Mouse (Mus musculus) heart, embryonic 16.5 days (tissue): Measurements from ENCODE around the gene Chac2. TPM values are rescaled to one million over a fixed set of nuclear protein-coding genes. Genes with fewer than 3 reads are reported as not detected.
"Not testable (repeated sequence)": the region's sequence is repeated elsewhere in the genome, so short reads cannot be mapped to it uniquely, and the experiment has no call there.

Source experiments
- ATAC-seq: fragments of 200-750 bp; cut with Nextera tagmentation; replicated peaks from 2 replicates; pipeline ENCODE4 v1.8.0; 2017; ENCODE audit warnings: moderate number of reproducible peaks; ENCODE audit not compliant: insufficient read depth, low FRiP score; ENCODE audit errors: extremely low read depth
- H3K27ac ChIP-seq: fragments of 300-500 bp; sonication (generic); 2 replicates; pipeline ENCODE4 v1.5.1; 2014; ENCODE audit warnings: mild to moderate bottlenecking, low read length, control low read depth, moderate library complexity
- H3K27me3 ChIP-seq: fragments of 300-500 bp; sonication (generic); 2 replicates; pipeline ENCODE4 v1.6.1; 2014; ENCODE audit warnings: low read length, mixed read lengths; ENCODE audit not compliant: control insufficient read depth, insufficient read depth
- H3K36me3 ChIP-seq: fragments of 300-500 bp; sonication (generic); 2 replicates; pipeline ENCODE4 v1.6.1; 2014; ENCODE audit not compliant: control insufficient read depth, insufficient read depth
- H3K4me1 ChIP-seq: fragments of 300-500 bp; sonication (generic); 2 replicates; pipeline ENCODE4 v1.6.1; 2014; ENCODE audit warnings: low read length, mixed read lengths; ENCODE audit not compliant: control insufficient read depth, insufficient read depth
- H3K4me2 ChIP-seq: fragments of 300-500 bp; sonication (generic); 2 replicates; pipeline ENCODE4 v1.6.1; 2014; ENCODE audit warnings: low read depth, mild to moderate bottlenecking, control low read depth, low read length
- H3K4me3 ChIP-seq: fragments of 300-500 bp; sonication (generic); 2 replicates; pipeline ENCODE4 v1.5.1; 2014; ENCODE audit warnings: mild to moderate bottlenecking, control low read depth, low read length
- H3K9ac ChIP-seq: fragments of 300-500 bp; sonication (generic); 2 replicates; pipeline ENCODE4 v1.6.1; 2014; ENCODE audit warnings: low read length, control low read depth
- H3K9me3 ChIP-seq: fragments of 300-500 bp; sonication (generic); replicated peaks from 2 replicates; pipeline ENCODE4 v1.6.1; 2016; ENCODE audit warnings: low read length; ENCODE audit not compliant: control insufficient read depth
- WGBS: fragments of 180-500 bp; shearing (Covaris S2); extraction: QIAGEN DNeasy Blood & Tissue Kit; methylation state at CpG from one replicate; pipeline ENCODE4 v1.1.7; 2014; 5-methylcytosine and 5-hydroxymethylcytosine counted together
- polyA plus RNA-seq: library from polyadenylated mRNA; unstranded; fragments of >200 nt; fragmentation: Nextera tagmentation; extraction: Ambion mirVana; gene quantifications from 2 replicates; pipeline ENCODE4 v1.2.1, GENCODE M21; 2015

Gene Chac2
- 17.6 and 20.8 TPM in 2 replicates for polyA plus RNA-seq

DNA sequence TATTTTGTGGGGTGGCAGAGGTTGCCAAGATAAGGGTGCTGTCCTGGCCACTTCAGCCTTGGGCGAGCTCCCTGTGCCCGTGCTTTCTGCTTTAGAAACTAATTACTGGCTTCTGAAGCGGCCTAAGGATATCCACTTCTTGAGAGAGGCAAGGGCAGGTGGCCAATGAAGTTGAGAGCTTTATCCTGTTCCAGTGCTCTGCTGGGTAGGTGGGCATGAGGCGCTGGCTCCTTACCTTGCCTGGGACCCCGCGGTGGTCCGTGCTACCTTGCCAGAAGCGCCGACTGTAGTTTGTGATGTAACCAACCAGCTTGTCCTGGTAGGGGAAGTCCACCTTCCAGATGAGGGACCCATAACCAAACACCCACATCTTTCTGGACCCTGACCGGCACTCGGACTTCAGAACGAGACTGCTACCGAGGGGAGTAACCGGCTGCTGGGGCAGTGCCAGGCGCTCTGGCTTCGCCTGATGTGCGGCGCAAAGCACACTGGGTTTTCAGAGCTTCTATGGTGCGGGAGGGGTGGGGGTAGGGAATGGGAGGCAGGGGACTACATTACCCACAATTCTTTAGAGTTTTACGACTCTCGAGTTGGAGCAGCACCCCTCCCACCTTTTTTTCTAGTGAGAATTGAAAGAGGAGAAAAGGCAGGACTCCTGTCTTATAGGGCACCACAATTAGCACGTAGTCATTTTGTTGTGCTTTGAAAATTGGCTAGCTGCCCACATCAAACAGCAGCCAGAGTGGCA, at the start of gene Chac2:
Gene Chac2, minus strand, starts transcription at position 474 of the 748 bp plus-strand sequence.
- Histone ChIP-seq H3K9ac (peak within 1 kb of the TSS; percentile 80), H3K27me3 (no peaks in the 10 kb centered on the region), H3K9me3 (no peaks in the 10 kb centered on the region), H3K36me3 (no peaks in the 10 kb centered on the region), H3K27ac (peak within 1 kb of the TSS; percentile 87), H3K4me1 (peaks cover 5% of the 10 kb centered on the region; the same call in 1 of the 2 replicates), H3K4me2 (peak within 1 kb of the TSS; percentile 75), H3K4me3 (peak within 1 kb of the TSS; percentile 65)
- peak; percentile 94 for ATAC-seq
- under 1% methylated on average over 22 of the region's 22 CpGs for WGBS

DNA sequence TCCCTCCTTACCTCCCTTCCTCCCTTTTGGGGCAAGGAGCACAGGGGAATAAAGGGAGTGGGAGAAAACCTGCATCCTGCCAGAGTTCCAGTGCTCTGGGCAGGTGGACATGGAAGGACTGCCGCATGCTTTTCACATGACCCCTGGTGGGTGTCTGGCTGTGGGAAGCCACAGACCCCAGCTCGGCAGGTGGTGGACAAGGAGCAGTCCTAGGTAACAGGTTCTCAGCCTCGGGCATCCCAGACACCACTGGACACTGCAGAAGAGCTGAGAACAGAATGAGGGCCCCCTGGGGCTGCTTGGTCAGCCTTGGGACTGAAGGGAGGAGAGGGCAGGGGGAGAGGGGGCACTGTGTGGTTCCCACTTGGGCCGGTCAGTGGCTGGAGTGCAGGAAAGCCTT, 48.8 kb upstream of the Chac2 start:
- Histone ChIP-seq H3K27ac (no peak overlapping the region), H3K9me3 (peaks cover under 1% of the 10 kb centered on the region; the same call in 1 of the 2 replicates), H3K36me3 (peaks cover 10% of the 10 kb centered on the region), H3K9ac (no peak overlapping the region), H3K4me3 (no peak overlapping the region), H3K27me3 (no peaks in the 10 kb centered on the region), H3K4me1 (no peaks in the 10 kb centered on the region), H3K4me2 (no peak overlapping the region)
- no peak for ATAC-seq
- 94% methylated on average over 4 of the region's 4 CpGs for WGBS

DNA sequence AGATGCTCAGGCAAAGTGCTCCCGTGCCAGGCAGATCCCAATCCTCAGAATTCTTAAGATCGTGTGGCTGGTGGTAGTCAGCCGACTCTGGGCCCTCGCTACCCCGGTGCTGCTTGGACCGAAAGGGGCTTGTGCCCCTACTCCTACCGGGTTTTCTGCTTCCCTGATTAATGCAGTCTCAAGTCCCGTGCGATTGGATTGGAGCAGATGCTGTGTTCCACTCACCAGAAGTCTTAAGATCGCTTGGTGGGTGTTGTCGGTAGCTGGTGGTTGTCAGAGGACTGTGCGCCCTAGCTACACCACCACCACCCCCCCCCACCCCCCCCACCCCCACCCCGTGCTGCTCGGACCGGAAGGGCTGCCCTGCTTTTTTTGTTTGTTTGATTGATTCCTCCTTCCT, 31.3 kb upstream of the Chac2 start:
- not testable (repeated sequence) for H3K27me3 ChIP-seq, H3K4me1 ChIP-seq, H3K9me3 ChIP-seq, H3K9ac ChIP-seq, H3K4me2 ChIP-seq, H3K27ac ChIP-seq, H3K4me3 ChIP-seq, ATAC-seq, H3K36me3 ChIP-seq
- WGBS: 63% methylated on average over 15 of the region's 15 CpGs

DNA sequence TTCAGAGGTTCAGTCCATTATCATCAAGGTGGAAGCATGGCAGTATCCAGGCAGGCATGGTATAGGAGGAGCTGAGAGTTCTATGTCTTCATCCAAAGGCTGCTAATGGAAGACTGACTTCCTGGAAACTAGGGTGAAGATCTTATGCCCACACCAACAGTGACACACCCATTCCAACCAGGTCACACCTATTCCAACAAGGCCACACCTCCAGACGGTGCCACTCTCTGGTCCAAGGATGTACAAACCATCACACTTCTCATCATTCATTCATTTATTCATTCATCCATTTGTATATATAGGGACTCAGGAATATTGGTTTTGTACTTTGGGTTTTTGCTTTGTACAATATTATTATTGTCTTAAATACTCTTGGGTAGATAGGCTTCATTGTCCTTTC, 23.5 kb upstream of the Chac2 start:
- not testable (repeated sequence) for H3K27me3 ChIP-seq, H3K4me3 ChIP-seq, H3K9ac ChIP-seq, H3K4me1 ChIP-seq, H3K36me3 ChIP-seq, ATAC-seq, H3K27ac ChIP-seq, H3K4me2 ChIP-seq, H3K9me3 ChIP-seq
- WGBS: 94% methylated on average over 1 of the region's 1 CpGs

DNA sequence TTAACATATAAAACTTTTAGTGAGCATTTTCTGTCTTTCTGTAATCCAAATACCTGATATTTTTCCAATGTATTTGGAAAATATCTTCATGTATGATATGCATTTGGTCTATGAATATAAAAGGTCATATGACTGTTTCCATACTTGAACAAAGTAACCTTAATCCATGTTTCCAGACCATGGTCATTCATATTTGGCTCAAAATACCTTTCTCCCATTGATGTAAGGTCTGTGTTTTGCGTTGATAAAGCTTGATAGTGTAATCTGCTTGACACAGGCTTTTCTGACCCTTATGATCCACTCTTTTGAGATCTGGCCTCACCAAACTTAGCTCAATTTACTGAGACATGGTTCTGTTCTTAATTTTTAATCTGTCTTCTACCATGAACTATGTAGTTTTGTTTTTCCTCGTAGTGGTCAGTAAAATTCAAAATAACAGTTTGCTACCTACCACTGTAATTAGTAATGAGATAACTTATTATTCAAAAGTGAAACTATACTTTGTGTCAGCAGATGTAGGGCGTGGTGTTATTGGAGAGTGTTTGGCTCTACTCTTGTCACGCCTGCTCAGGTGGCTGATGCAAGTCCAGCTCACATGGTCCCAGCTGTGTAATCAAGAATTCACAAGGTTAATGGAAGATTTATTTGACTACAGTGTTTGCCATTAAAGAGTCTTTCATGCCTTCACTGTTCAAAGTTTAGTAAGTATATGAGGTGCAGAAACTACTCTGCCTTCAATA, 15.2 kb upstream of the Chac2 start:
- Histone ChIP-seq H3K4me2 (no peak overlapping the region), H3K4me1 (no peaks in the 10 kb centered on the region), H3K9me3 (no peaks in the 10 kb centered on the region), H3K27ac (no peak overlapping the region), H3K27me3 (no peaks in the 10 kb centered on the region), H3K4me3 (no peak overlapping the region), H3K9ac (no peak overlapping the region), H3K36me3 (no peaks in the 10 kb centered on the region)
- ATAC-seq: no peak
- WGBS: 88% methylated on average over 4 of the region's 4 CpGs

DNA sequence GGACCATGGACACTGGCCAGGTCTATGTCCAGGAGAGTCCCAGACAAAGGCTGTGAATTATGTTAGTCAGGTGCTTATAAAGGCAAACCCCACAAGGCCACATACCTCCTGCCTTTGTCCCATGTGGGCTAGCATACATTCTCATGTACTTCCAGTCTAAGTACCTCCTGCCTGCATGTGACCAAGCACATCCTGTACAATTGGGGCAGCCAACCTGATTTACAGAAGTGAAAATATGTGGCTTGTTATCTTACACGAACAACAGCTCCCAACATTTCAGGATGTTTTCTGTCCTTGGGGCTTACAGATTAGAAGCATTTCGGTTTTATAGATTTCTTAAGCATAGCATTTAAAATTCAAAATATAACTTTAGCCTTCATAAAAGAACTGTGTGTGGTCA, 13.9 kb upstream of the Chac2 start:
- ATAC-seq: no peak
- H3K27me3 ChIP-seq: no peaks in the 10 kb centered on the region
- H3K9ac ChIP-seq: no peak overlapping the region
- WGBS: 71% methylated on average over 2 of the region's 2 CpGs
- no peak overlapping the region for H3K4me2 ChIP-seq
- H3K9me3 ChIP-seq: no peaks in the 10 kb centered on the region
- no peaks in the 10 kb centered on the region for H3K36me3 ChIP-seq
- H3K4me3 ChIP-seq: no peak overlapping the region
- no peak overlapping the region for H3K27ac ChIP-seq
- H3K4me1 ChIP-seq: no peaks in the 10 kb centered on the region

DNA sequence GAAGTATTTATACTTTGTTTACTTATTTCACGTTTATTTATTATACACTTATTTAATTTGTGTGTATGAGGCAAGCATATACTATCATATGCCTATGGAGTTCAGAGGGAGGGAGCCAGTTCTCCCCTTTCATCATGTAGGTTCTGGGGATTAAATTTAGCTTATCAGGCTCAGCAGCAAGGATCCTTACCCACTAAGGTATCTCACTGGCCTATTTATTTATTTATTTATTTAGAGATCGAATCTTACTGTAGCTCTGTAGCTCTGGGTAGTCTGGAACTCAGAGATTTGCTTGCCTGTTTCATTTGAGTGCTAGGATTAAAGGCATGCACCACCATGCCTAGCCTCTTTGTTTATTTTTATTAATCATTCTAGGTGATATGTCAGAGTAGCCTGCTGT, 12.6 kb upstream of the Chac2 start:
- no peak overlapping the region for H3K4me2 ChIP-seq
- 70% methylated on average over 2 of the region's 2 CpGs for WGBS
- no peak overlapping the region for H3K9ac ChIP-seq
- no peaks in the 10 kb centered on the region for H3K9me3 ChIP-seq
- H3K27ac ChIP-seq: no peak overlapping the region
- no peaks in the 10 kb centered on the region for H3K36me3 ChIP-seq
- ATAC-seq: no peak
- H3K27me3 ChIP-seq: no peaks in the 10 kb centered on the region
- H3K4me1 ChIP-seq: no peaks in the 10 kb centered on the region
- no peak overlapping the region for H3K4me3 ChIP-seq

DNA sequence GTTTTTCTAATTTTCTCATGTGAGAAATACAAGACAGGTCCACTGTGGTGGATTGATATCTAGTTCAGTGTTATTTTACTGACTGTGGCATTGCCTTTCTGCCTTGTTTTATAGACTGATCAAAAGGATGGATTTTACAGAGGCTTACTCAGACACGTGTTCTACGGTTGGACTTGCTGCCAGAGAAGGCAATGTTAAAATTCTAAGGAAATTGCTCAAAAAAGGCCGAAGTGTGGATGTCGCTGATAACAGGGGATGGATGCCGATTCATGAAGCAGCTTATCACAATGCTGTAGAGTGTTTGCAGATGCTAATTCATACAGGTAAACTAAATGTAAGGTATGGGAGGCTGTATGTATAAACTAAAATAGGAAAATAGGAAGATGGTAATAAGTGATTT, 12.0 kb upstream of the Chac2 start:
- Histone ChIP-seq H3K9ac (no peak overlapping the region), H3K4me3 (no peak overlapping the region), H3K36me3 (no peaks in the 10 kb centered on the region), H3K27me3 (no peaks in the 10 kb centered on the region), H3K4me1 (no peaks in the 10 kb centered on the region), H3K27ac (no peak overlapping the region), H3K4me2 (no peak overlapping the region), H3K9me3 (no peaks in the 10 kb centered on the region)
- WGBS: 81% methylated on average over 5 of the region's 5 CpGs
- no peak for ATAC-seq

DNA sequence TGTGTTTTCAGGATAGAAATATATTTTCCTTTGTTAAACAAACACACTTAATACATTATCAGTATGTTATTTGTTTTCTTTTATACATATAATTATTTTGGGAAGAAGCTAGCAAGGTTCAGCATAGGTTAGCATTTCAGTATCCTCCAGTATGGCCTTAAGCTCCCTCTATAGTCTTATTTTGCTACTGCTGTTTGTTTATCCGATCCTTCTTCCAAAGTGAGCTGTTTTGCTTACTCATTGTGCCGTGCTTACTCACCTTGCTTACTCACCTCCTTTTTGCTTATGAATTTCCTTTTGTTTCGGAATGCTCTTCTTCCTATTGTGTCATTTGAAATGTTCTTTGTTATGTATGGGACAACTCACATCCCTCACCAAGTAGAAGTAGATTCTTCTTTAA, 10.5 kb upstream of the Chac2 start:
- Histone ChIP-seq H3K9ac (no peak overlapping the region), H3K4me2 (no peak overlapping the region), H3K9me3 (no peaks in the 10 kb centered on the region), H3K36me3 (no peaks in the 10 kb centered on the region), H3K27ac (no peak overlapping the region), H3K4me1 (no peaks in the 10 kb centered on the region), H3K4me3 (no peak overlapping the region), H3K27me3 (no peaks in the 10 kb centered on the region)
- ATAC-seq: no peak
- 81% methylated on average over 3 of the region's 3 CpGs for WGBS
